In genomic region chr10:86933180-86933695, GRCm38 (mm10) we compare ENCODE assay signal across 9 mouse cellular contexts.
DNase-seq lines count a peak whose midpoint lies in the region; ATAC-seq and TF ChIP-seq lines count a peak whose summit lies in the region.
"Had no signal": no experiment of that assay in that cellular context is flagged by ENCODE, and none has a peak within 500 bp of the region (broad histone marks: within the 10 kb centered on the region; RNA-seq: fewer than 3 reads in every experiment).

No protein-coding gene starts in this region.

- no peaks in the 10 kb centered on the region for H3K4me1 ChIP-seq in liver, postnatal 0 days (ENCODE audit: insufficient read depth)
- H3K4me1 ChIP-seq in liver, embryonic 11.5 days (replicated peaks; ENCODE audit: control insufficient read depth, insufficient read depth, low read length): no peaks in the 10 kb centered on the region
- H3K4me1 ChIP-seq in stomach, embryonic 16.5 days (ENCODE audit: control insufficient read depth, insufficient read depth, low read length): no peaks in the 10 kb centered on the region

- TF ChIP-seq CTCF in liver, postnatal 0 days (IDR thresholded peaks at IDR 0.05; ENCODE audit: low read depth): no peak

- 44% methylated on average over 9 of the region's 9 CpGs for WGBS in liver, postnatal 0 days (ENCODE audit: insufficient replicate concordance)
- 71% methylated on average over 9 of the region's 9 CpGs for WGBS in liver, embryonic 11.5 days
- WGBS in stomach, embryonic 16.5 days: 39% methylated on average over 9 of the region's 9 CpGs

- peak; percentile 44; the same call in 1 of the 2 replicates for ATAC-seq in liver, postnatal 0 days
- ATAC-seq in liver, embryonic 11.5 days (replicated peaks; ENCODE audit: low FRiP score): no peak
- peak; percentile 69; the same call in 1 of the 2 replicates for ATAC-seq in stomach, embryonic 16.5 days (ENCODE audit: insufficient read depth, low FRiP score)

- H3K27ac ChIP-seq in liver, postnatal 0 days (ENCODE audit: low read depth): no peak overlapping the region
- H3K27ac ChIP-seq in liver, embryonic 11.5 days (ENCODE audit: low read depth, low read length): no peak overlapping the region
- H3K27ac ChIP-seq in stomach, embryonic 16.5 days (ENCODE audit: low read length): 0 out of 2 replicates have a peak overlapping the region, but pooled peaks have one; percentile 9

- no peak for DNase-seq in liver, postnatal 0 days
- DNase-seq in liver, embryonic 11.5 days (ENCODE audit: low spot score): no peak
- DNase-seq in heart, adult 8-10 months (ENCODE audit: low spot score): peak; percentile 18
- peak; percentile 56 for DNase-seq in kidney, postnatal 14 days
- no peak for DNase-seq in cerebellum, postnatal 10 days
- no peak for DNase-seq in adrenal gland, adult 18-20 months (ENCODE audit: low spot score in 2 of 2)
- no peak for DNase-seq in cerebellum, adult 8-10 months

- H3K36me3 ChIP-seq in liver, postnatal 0 days (replicated peaks; ENCODE audit: insufficient read depth, low read length): no peaks in the 10 kb centered on the region
- H3K36me3 ChIP-seq in liver, embryonic 11.5 days (ENCODE audit: control insufficient read depth, insufficient read depth, low read length): no peaks in the 10 kb centered on the region
- no peaks in the 10 kb centered on the region for H3K36me3 ChIP-seq in stomach, embryonic 16.5 days (ENCODE audit: control insufficient read depth, insufficient read depth, low read length)
- H3K36me3 ChIP-seq: G1E had no signal

- H3K9me3 ChIP-seq in liver, postnatal 0 days (ENCODE audit: low read length): no peaks in the 10 kb centered on the region
- no peaks in the 10 kb centered on the region for H3K9me3 ChIP-seq in liver, embryonic 11.5 days (ENCODE audit: control insufficient read depth, low read length)
- H3K9me3 ChIP-seq in stomach, embryonic 16.5 days (replicated peaks; ENCODE audit: control insufficient read depth, low read length): no peaks in the 10 kb centered on the region

- H3K4me3 ChIP-seq in liver, postnatal 0 days (ENCODE audit: low read depth, low read length): no peak overlapping the region
- no peak overlapping the region for H3K4me3 ChIP-seq in liver, embryonic 11.5 days (ENCODE audit: low read depth, low read length)
- H3K4me3 ChIP-seq in stomach, embryonic 16.5 days (replicated peaks; ENCODE audit: low read length): no peak overlapping the region

- H3K9ac ChIP-seq in liver, postnatal 0 days (replicated peaks): no peak overlapping the region
- H3K9ac ChIP-seq in liver, embryonic 11.5 days (ENCODE audit: low read depth, low read length): no peak overlapping the region
- H3K9ac ChIP-seq in stomach, embryonic 16.5 days (ENCODE audit: low read length): no peak overlapping the region

- H3K27me3 ChIP-seq in liver, postnatal 0 days (ENCODE audit: insufficient read depth, low read length): 0 out of 2 replicates have a peak, but pooled peaks cover 3% of the 10 kb centered on the region
- H3K27me3 ChIP-seq in liver, embryonic 11.5 days (replicated peaks; ENCODE audit: control insufficient read depth, insufficient read depth, low read length): no peaks in the 10 kb centered on the region
- H3K27me3 ChIP-seq in stomach, embryonic 16.5 days (ENCODE audit: control insufficient read depth, insufficient read depth, low read length): no peaks in the 10 kb centered on the region

- no peak for TF ChIP-seq EP300 in liver, postnatal 0 days (IDR thresholded peaks at IDR 0.05; ENCODE audit: low read depth)

- H3K4me2 ChIP-seq in liver, postnatal 0 days (ENCODE audit: low read depth, low read length): no peak overlapping the region
- H3K4me2 ChIP-seq in liver, embryonic 11.5 days: no peak overlapping the region
- no peak overlapping the region for H3K4me2 ChIP-seq in stomach, embryonic 16.5 days (ENCODE audit: low read depth, low read length)

Comparison
In these comparisons a context has a peak if more than half of its experiments do, and no peak if none do; other contexts are left out.
1. DNase-seq: peak in heart, adult 8-10 months (single experiment) and kidney, postnatal 14 days (single experiment); none in liver, postnatal 0 days (single experiment), liver, embryonic 11.5 days (single experiment), cerebellum, postnatal 10 days (0 of 2), adrenal gland, adult 18-20 months (0 of 2) and cerebellum, adult 8-10 months (single experiment).